Mouse (Mus musculus) hindbrain, postnatal 0 days (tissue): Measurements from ENCODE around the gene Thegl. TPM values are rescaled to one million over a fixed set of nuclear protein-coding genes. Genes with fewer than 3 reads are reported as not detected.
"Not testable (repeated sequence)": the region's sequence is repeated elsewhere in the genome, so short reads cannot be mapped to it uniquely, and the experiment has no call there.

Experiments
- ATAC-seq: fragments of 200-750 bp; cut with Nextera tagmentation; 2 replicates; pipeline ENCODE4 v1.8.0; 2017; ENCODE audit warnings: mild to moderate bottlenecking, moderate TSS enrichment, moderate library complexity
- DNase-seq: peaks from one replicate; pipeline ENCODE4 v3.0.0-alpha.2; 2015; ENCODE audit warnings: low spot score
- H3K27ac ChIP-seq: fragments of 300-500 bp; sonication (generic); 2 replicates; pipeline ENCODE4 v1.5.1; 2014; ENCODE audit warnings: mild to moderate bottlenecking
- H3K27me3 ChIP-seq: fragments of 300-500 bp; sonication (generic); 2 replicates; pipeline ENCODE4 v1.6.1; 2014; ENCODE audit warnings: low read length, mixed read lengths; ENCODE audit not compliant: insufficient read depth
- H3K36me3 ChIP-seq: fragments of 300-500 bp; sonication (generic); 2 replicates; pipeline ENCODE4 v1.6.1; 2014; ENCODE audit warnings: low read length, mixed read lengths; ENCODE audit not compliant: insufficient read depth
- H3K4me1 ChIP-seq: fragments of 300-500 bp; sonication (generic); 2 replicates; pipeline ENCODE4 v1.6.1; 2014; ENCODE audit warnings: antibody characterized with exemption, low read length, mixed read lengths; ENCODE audit not compliant: insufficient read depth
- H3K4me2 ChIP-seq: fragments of 300-500 bp; sonication (generic); 2 replicates; pipeline ENCODE4 v1.6.1; 2014; ENCODE audit warnings: low read depth, mild to moderate bottlenecking, low read length, moderate library complexity, mixed read lengths
- H3K4me3 ChIP-seq: fragments of 300-500 bp; sonication (generic); 2 replicates; pipeline ENCODE4 v1.5.1; 2014; ENCODE audit warnings: low read length
- H3K9ac ChIP-seq: fragments of 300-500 bp; sonication (generic); replicated peaks from 2 replicates; pipeline ENCODE4 v1.6.1; 2014; ENCODE audit warnings: mild to moderate bottlenecking, low read length, moderate library complexity, mixed read lengths
- H3K9me3 ChIP-seq: fragments of 300-500 bp; sonication (generic); 2 replicates; pipeline ENCODE4 v1.6.1; 2016; ENCODE audit warnings: low read length, mixed read lengths
- CTCF ChIP-seq: IDR thresholded peaks from 2 replicates; pipeline ENCODE4 v1.5.1; 2016; ENCODE audit warnings: antibody characterized with exemption, control low read depth, low read depth
- WGBS: fragments of 180-500 bp; shearing (Covaris S2); extraction: QIAGEN DNeasy Blood & Tissue Kit; methylation state at CpG from one replicate; pipeline ENCODE4 v1.1.7; 2014; 5-methylcytosine and 5-hydroxymethylcytosine counted together
- polyA plus RNA-seq: library from polyadenylated mRNA; unstranded; fragments of >200 nt; fragmentation: Nextera tagmentation; extraction: Ambion mirVana; gene quantifications from 2 replicates; pipeline ENCODE4 v1.2.1, GENCODE M21; 2015
- total RNA-seq: library from RNA; depleted of rRNA; stranded (reverse); fragments of >200 nt; gene quantifications from 2 replicates; pipeline ENCODE4 v1.2.3, GENCODE M21; 2014

Thegl gene
- total and polyA plus RNA-seq, 2 experiments from 2014 or later, result 0.63 to 0.81 TPM

DNA sequence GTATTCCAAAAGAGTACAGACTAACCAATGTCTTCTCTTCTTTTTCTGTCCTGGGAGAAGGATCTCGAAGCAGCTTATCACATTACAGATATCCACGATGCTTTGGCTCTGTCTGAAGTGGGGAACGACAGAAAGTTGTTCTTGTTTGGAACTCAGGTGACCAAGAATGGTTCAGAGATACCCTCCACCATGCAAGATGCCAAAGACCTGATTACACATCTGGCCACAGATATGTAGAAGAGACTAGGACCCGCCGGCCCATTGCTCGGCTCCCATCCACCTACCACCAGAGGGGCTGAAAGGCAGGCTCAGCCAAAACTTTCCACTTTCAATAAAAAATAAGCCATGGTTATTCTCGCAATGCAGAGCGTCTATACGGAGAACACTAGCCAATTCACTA lies 5.5 kb upstream of the Thegl start:
- Histone ChIP-seq H3K27me3 (no peaks in the 10 kb centered on the region), H3K9me3 (no peaks in the 10 kb centered on the region), H3K9ac (no peak overlapping the region), H3K4me3 (no peak overlapping the region), H3K27ac (no peak overlapping the region), H3K36me3 (no peaks in the 10 kb centered on the region), H3K4me1 (no peaks in the 10 kb centered on the region), H3K4me2 (no peak overlapping the region)
- ATAC-seq, result no peak
- 93% methylated on average over 9 of the region's 9 CpGs for WGBS
- TF ChIP-seq CTCF, result no peak
- DNase-seq, result no peak

DNA sequence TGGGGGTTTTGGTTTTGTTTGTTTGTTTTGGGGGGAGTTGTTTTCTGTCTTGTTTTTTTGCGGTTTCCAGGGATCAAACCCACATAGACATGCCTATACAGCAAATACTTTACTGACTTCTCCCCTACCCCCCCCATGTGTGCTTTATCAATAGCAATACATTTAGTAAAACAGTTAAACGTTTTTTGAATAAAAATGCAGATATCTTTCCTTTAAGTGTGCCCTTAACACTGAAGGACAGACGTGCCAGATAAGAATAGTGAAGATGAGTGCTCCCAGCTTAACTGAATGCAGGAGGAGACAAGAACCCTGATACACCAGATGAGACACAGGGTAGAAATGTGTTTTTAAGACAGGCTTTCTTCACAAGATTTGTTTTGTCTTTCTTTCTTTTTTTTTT lies 4.7 kb upstream of the Thegl start:
- Histone ChIP-seq H3K9me3 (no peaks in the 10 kb centered on the region), H3K36me3 (no peaks in the 10 kb centered on the region), H3K4me2 (no peak overlapping the region), H3K27me3 (no peaks in the 10 kb centered on the region), H3K9ac (no peak overlapping the region), H3K4me3 (no peak overlapping the region), H3K27ac (no peak overlapping the region), H3K4me1 (no peaks in the 10 kb centered on the region)
- DNase-seq (no peak), ATAC-seq (no peak)
- TF ChIP-seq CTCF, result no peak
- WGBS, result 68% methylated on average over 3 of the region's 3 CpGs

- no peak overlapping the region for H3K27ac ChIP-seq
Observed at GRCm38 (mm10) chr5:77013171-77013570, 2.7 kb upstream of the Thegl start.

DNA sequence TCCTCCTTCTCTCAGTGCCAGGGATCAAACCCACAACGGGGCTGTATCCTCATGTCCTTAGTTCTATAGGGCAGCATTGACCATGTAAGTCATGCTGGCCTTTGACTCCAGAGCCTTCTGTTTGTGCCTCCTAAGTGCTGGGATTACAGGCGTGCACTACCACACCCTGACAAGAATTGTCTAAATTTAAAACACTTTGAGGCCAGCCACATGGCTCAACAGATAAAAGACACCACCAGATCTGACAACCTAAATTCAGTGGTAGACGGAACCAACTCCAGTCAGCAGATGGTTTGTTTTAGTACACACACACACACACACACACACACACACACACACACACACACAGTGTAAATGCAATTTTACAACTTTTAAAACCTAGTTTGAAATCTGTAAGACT lies 12.2 kb downstream of the Thegl start:
- Histone ChIP-seq H3K9me3 (no peaks in the 10 kb centered on the region), H3K27me3 (no peaks in the 10 kb centered on the region), H3K4me2 (no peak overlapping the region), H3K36me3 (no peaks in the 10 kb centered on the region), H3K4me1 (no peaks in the 10 kb centered on the region), H3K9ac (no peak overlapping the region), H3K4me3 (no peak overlapping the region), H3K27ac (no peak overlapping the region)
- ATAC-seq (no peak), DNase-seq (no peak)
- no peak for TF ChIP-seq CTCF
- WGBS, result 92% methylated on average over 3 of the region's 3 CpGs

More at GRCm38 (mm10) chr5:77013171-77013570, 2.7 kb upstream of the Thegl start:
- Histone ChIP-seq H3K9ac (no peak overlapping the region), H3K4me3 (no peak overlapping the region), H3K9me3 (no peaks in the 10 kb centered on the region), H3K4me2 (no peak overlapping the region), H3K4me1 (no peaks in the 10 kb centered on the region), H3K36me3 (no peaks in the 10 kb centered on the region), H3K27me3 (no peaks in the 10 kb centered on the region)
- no peak for TF ChIP-seq CTCF
- ATAC-seq (no peak), DNase-seq (no peak)
- WGBS, result 84% methylated on average over 3 of the region's 3 CpGs

DNA sequence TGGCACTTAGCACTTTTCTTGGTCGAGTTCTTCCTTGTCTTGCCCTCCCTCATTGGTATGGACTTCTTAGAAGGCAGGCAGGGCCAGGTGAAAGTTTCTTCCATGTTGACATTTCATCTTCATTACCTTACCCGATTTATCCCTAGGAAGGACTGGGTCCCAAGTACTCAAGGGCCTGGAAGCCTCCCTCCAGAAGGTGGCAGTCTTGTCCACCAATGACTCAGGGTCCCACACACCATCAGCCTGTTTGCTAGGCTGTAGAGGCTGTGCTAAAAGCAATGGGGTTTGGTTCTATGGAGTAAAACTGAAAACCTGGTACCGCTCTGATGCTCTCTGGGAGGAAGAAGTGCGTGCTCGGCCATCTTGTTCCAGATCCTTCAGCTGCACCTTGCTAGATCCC lies 13.9 kb downstream of the Thegl start:
- no peaks in the 10 kb centered on the region for H3K9me3 ChIP-seq
- TF ChIP-seq CTCF, result peak; percentile 64
- H3K27ac ChIP-seq, result no peak overlapping the region
- WGBS, result 77% methylated on average over 5 of the region's 5 CpGs
- no peak overlapping the region for H3K4me2 ChIP-seq
- H3K27me3 ChIP-seq, result no peaks in the 10 kb centered on the region
- DNase-seq (peak; percentile 33), ATAC-seq (no peak)
- H3K4me3 ChIP-seq, result no peak overlapping the region
- no peaks in the 10 kb centered on the region for H3K36me3 ChIP-seq
- H3K9ac ChIP-seq, result no peak overlapping the region
- no peaks in the 10 kb centered on the region for H3K4me1 ChIP-seq

- H3K9me3 ChIP-seq, H3K4me3 ChIP-seq, H3K27ac ChIP-seq, H3K36me3 ChIP-seq, H3K9ac ChIP-seq, H3K4me2 ChIP-seq, H3K27me3 ChIP-seq, DNase-seq, ATAC-seq, H3K4me1 ChIP-seq: not testable (repeated sequence)
Observed at GRCm38 (mm10) chr5:77035101-77035500, 19.3 kb downstream of the Thegl start.

DNA sequence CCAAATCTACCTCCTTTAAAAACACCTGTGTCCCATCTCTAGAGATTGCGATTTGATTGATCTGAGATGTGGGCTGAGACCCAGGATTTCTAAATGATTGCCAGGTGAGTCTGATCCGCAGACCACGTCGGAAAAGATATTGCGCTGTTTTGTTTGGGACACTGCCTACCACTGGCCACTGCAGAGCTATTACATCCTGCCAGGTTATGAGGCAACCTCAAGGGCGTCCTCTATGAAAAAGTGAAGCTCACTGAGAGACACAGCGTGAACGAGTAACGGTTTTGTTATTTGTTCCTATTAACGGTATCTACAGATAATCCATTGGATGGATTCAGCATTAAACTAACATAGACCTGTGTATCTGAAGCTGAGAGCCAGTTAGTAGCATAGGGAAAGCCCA lies 22.6 kb downstream of the Thegl start:
- Histone ChIP-seq H3K36me3 (no peaks in the 10 kb centered on the region), H3K9me3 (0 out of 2 replicates have a peak, but pooled peaks cover 2% of the 10 kb centered on the region), H3K4me3 (no peak overlapping the region), H3K9ac (no peak overlapping the region), H3K27me3 (no peaks in the 10 kb centered on the region), H3K4me2 (no peak overlapping the region), H3K4me1 (no peaks in the 10 kb centered on the region), H3K27ac (no peak overlapping the region)
- no peak for ATAC-seq
- WGBS, result 93% methylated on average over 10 of the region's 10 CpGs
- DNase-seq, result no peak
- no peak for TF ChIP-seq CTCF
